Mouse (Mus musculus) cerebellum, adult 2 months (tissue): ENCODE data around the gene Shank2. TPM values are rescaled to one million over a fixed set of nuclear protein-coding genes. Genes with fewer than 3 reads are reported as not detected.

Source experiments
- DNase-seq, 2 experiments: peaks; one replicate each; pipeline ENCODE4 v3.0.0; 2021
- H3K27ac ChIP-seq: fragments of 200-500 bp; 2 replicates; pipeline ENCODE4 v1.5.1; 2012; ENCODE audit warnings: low read length, control low read depth, inconsistent platforms; ENCODE audit not compliant: insufficient read depth
- H3K27me3 ChIP-seq: fragments of 200-500 bp; 2 replicates; pipeline ENCODE4 v1.6.1; 2012; ENCODE audit warnings: inconsistent platforms, mild to moderate bottlenecking, low read length, moderate library complexity; ENCODE audit not compliant: control insufficient read depth, insufficient read depth
- H3K4me1 ChIP-seq: fragments of 200-500 bp; 2 replicates; pipeline ENCODE4 v1.6.1; 2011; ENCODE audit warnings: low read length; ENCODE audit not compliant: control insufficient read depth, insufficient read depth
- H3K4me3 ChIP-seq: fragments of 200-500 bp; replicated peaks from 2 replicates; pipeline ENCODE3; 2011; ENCODE audit warnings: mild to moderate bottlenecking, low read depth, low read length, control low read depth; ENCODE audit not compliant: insufficient read depth
- CTCF ChIP-seq: fragments of 200-500 bp; IDR thresholded peaks from 2 replicates; pipeline ENCODE4 v1.5.1; 2011; ENCODE audit warnings: low read depth, mild to moderate bottlenecking, control low read depth, low read length, moderate library complexity, borderline replicate concordance; ENCODE audit not compliant: insufficient read depth
- POLR2A ChIP-seq: fragments of 200-500 bp; IDR thresholded peaks from 2 replicates; pipeline ENCODE4 v1.6.1; 2011; ENCODE audit warnings: low read length, control low read depth, borderline replicate concordance; ENCODE audit not compliant: insufficient read depth
- WGBS: fragments of 180-500 bp; shearing (Covaris S2); methylation state at CpG from one replicate; pipeline ENCODE4 v1.1.7; 2018; 5-methylcytosine and 5-hydroxymethylcytosine counted together
- polyA plus RNA-seq: library from polyadenylated mRNA; depleted of rRNA; stranded (reverse); fragments of >200 nt; gene quantifications from 2 replicates; pipeline ENCODE4 v1.2.3, GENCODE M21; 2012

The Shank2 gene
- polyA plus RNA-seq, 1 experiment, result 46.3 TPM

GRCm38 (mm10) chr7:144291478-144291877, 289.8 kb downstream of the Shank2 start:
- H3K4me1 ChIP-seq, result peaks cover 4% of the 10 kb centered on the region
- no peak overlapping the region for H3K27ac ChIP-seq
- 78% methylated on average over 7 of the region's 7 CpGs for WGBS
- H3K4me3 ChIP-seq, result no peak overlapping the region
- TF ChIP-seq POLR2A, result no peak
- no peaks in the 10 kb centered on the region; the same call in 1 of the 2 replicates for H3K27me3 ChIP-seq
- DNase-seq, result no peak

- DNase-seq, result peak in 1 of 2 experiments; percentile 50
- Histone ChIP-seq H3K27ac (no peak overlapping the region), H3K27me3 (no peaks in the 10 kb centered on the region; the same call in 1 of the 2 replicates), H3K4me1 (peaks cover 4% of the 10 kb centered on the region), H3K4me3 (no peak overlapping the region)
- WGBS, result 24% methylated on average over 3 of the region's 3 CpGs
- TF ChIP-seq CTCF (no peak), POLR2A (no peak)
These were observed 291.9 kb downstream of the Shank2 start for GRCm38 (mm10) chr7:144293611-144294010.

GRCm38 (mm10) chr7:144294239-144295200, 292.8 kb downstream of the Shank2 start:
- Histone ChIP-seq H3K4me1 (peaks cover 4% of the 10 kb centered on the region), H3K27ac (no peak overlapping the region)
- WGBS, result 71% methylated on average over 13 of the region's 13 CpGs

GRCm38 (mm10) chr7:144299351-144299750, 297.6 kb downstream of the Shank2 start:
- Histone ChIP-seq H3K27ac (no peak overlapping the region), H3K27me3 (no peaks in the 10 kb centered on the region; the same call in 1 of the 2 replicates), H3K4me3 (no peak overlapping the region), H3K4me1 (peaks cover 14% of the 10 kb centered on the region)
- 86% methylated on average over 2 of the region's 2 CpGs for WGBS
- no peak for TF ChIP-seq POLR2A
- TF ChIP-seq CTCF, result no peak
- no peak for DNase-seq

More at GRCm38 (mm10) chr7:144294239-144295200, 292.8 kb downstream of the Shank2 start:
- DNase-seq, result no peak
- Histone ChIP-seq H3K4me3 (no peak overlapping the region), H3K27me3 (no peaks in the 10 kb centered on the region; the same call in 1 of the 2 replicates)
- no peak for TF ChIP-seq CTCF
- no peak for TF ChIP-seq POLR2A

- Histone ChIP-seq H3K27me3 (no peaks in the 10 kb centered on the region; the same call in 1 of the 2 replicates), H3K4me3 (no peak overlapping the region), H3K27ac (no peak overlapping the region), H3K4me1 (peaks cover 14% of the 10 kb centered on the region)
- DNase-seq, result peak; percentile 67 to 82
- TF ChIP-seq CTCF (no peak), POLR2A (no peak)
- 17% methylated on average over 4 of the region's 4 CpGs for WGBS
These were observed 299.9 kb downstream of the Shank2 start for GRCm38 (mm10) chr7:144301646-144302045.

- Histone ChIP-seq H3K4me1 (peaks cover 14% of the 10 kb centered on the region), H3K4me3 (no peak overlapping the region), H3K27me3 (no peaks in the 10 kb centered on the region), H3K27ac (no peak overlapping the region)
- TF ChIP-seq POLR2A (no peak), CTCF (no peak)
- 71% methylated on average over 5 of the region's 5 CpGs for WGBS
- DNase-seq, result no peak
These were observed 300.8 kb downstream of the Shank2 start for GRCm38 (mm10) chr7:144302498-144302897.

GRCm38 (mm10) chr7:144307853-144308409, 306.2 kb downstream of the Shank2 start:
- Histone ChIP-seq H3K27ac (no peak overlapping the region), H3K4me1 (no peaks in the 10 kb centered on the region), H3K4me3 (no peak overlapping the region), H3K27me3 (no peaks in the 10 kb centered on the region)
- DNase-seq, result no peak
- WGBS, result 67% methylated on average over 10 of the region's 10 CpGs
- TF ChIP-seq CTCF (no peak), POLR2A (no peak)

- 67% methylated on average over 11 of the region's 11 CpGs for WGBS
- DNase-seq, result peak in 1 of 2 experiments; percentile 21
- H3K4me1 ChIP-seq, result no peaks in the 10 kb centered on the region; the same call in 1 of the 2 replicates
- H3K4me3 ChIP-seq, result no peak overlapping the region
- TF ChIP-seq POLR2A (no peak), CTCF (no peak)
- H3K27me3 ChIP-seq, result no peaks in the 10 kb centered on the region
- no peak overlapping the region for H3K27ac ChIP-seq
These were observed 312.8 kb downstream of the Shank2 start for GRCm38 (mm10) chr7:144314438-144315105.
